Mouse (Mus musculus): ENCODE data around the gene Rit1. TPM values are rescaled to one million over a fixed set of nuclear protein-coding genes. Genes with fewer than 3 reads are reported as not detected.
A peak's percentile ranks its signal among the peaks of the same experiment; 100 is the strongest.
"Not testable (repeated sequence)": the region's sequence is repeated elsewhere in the genome, so short reads cannot be mapped to it uniquely, and the experiment has no call there.

Rit1 gene
- polyA plus RNA-seq, 1 experiment from 2014 or later: 36.3 TPM

- H3K9ac ChIP-seq: no peak overlapping the region
- 85% methylated on average over 6 of the region's 6 CpGs for WGBS (ENCODE audit: insufficient replicate concordance)
- H3K4me3 ChIP-seq (replicated peaks): no peak overlapping the region
- H3K4me2 ChIP-seq: no peak overlapping the region
- no peaks in the 10 kb centered on the region for H3K27me3 ChIP-seq
- no peaks in the 10 kb centered on the region for H3K9me3 ChIP-seq (replicated peaks)
- H3K4me1 ChIP-seq (replicated peaks): no peaks in the 10 kb centered on the region
- H3K36me3 ChIP-seq: peaks cover 95% of the 10 kb centered on the region
- no peak for DNase-seq
- ATAC-seq (ENCODE audit: low read depth): no peak
- H3K27ac ChIP-seq: no peak overlapping the region
These were observed 17.8 kb upstream of the Rit1 start for GRCm38 (mm10) chr3:88698834-88699233.

GRCm38 (mm10) chr3:88700247-88700646 lies 16.4 kb upstream of the Rit1 start:
- no peaks in the 10 kb centered on the region for H3K4me1 ChIP-seq (replicated peaks)
- H3K4me2 ChIP-seq: no peak overlapping the region
- no peak overlapping the region for H3K4me3 ChIP-seq (replicated peaks)
- no peaks in the 10 kb centered on the region for H3K9me3 ChIP-seq (replicated peaks)
- H3K27ac ChIP-seq: no peak overlapping the region
- no peak overlapping the region for H3K9ac ChIP-seq
- H3K36me3 ChIP-seq: peaks cover 94% of the 10 kb centered on the region
- DNase-seq (no peak), ATAC-seq (ENCODE audit: low read depth) (no peak)
- 88% methylated on average over 3 of the region's 3 CpGs for WGBS (ENCODE audit: insufficient replicate concordance)
- no peaks in the 10 kb centered on the region for H3K27me3 ChIP-seq

DNA sequence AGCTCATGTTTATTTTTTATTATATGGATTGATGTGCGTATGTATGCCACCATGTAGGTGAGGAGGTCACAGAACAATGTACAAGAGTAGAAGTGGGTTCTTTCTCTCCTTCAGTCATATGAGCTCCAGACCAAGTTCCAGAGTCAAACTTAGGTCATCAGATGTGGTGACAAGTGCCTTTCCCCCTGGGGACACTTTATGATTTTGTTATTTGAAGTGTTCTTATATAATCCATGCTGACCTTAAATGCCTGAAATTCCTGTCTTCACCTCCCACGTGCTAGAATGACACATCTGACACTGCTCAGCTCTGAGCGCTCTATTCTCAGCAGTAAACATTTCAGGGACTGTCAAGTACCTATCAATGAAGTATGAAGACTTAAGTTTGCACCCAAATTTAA lies 15.4 kb upstream of the Rit1 start:
- no peaks in the 10 kb centered on the region for H3K9me3 ChIP-seq (replicated peaks)
- H3K27me3 ChIP-seq: no peaks in the 10 kb centered on the region
- H3K4me2 ChIP-seq: no peak overlapping the region
- DNase-seq (no peak), ATAC-seq (ENCODE audit: low read depth) (no peak)
- H3K4me1 ChIP-seq (replicated peaks): no peaks in the 10 kb centered on the region
- H3K36me3 ChIP-seq: peaks cover 88% of the 10 kb centered on the region
- no peak overlapping the region for H3K4me3 ChIP-seq (replicated peaks)
- 85% methylated on average over 3 of the region's 3 CpGs for WGBS (ENCODE audit: insufficient replicate concordance)
- no peak overlapping the region for H3K9ac ChIP-seq
- H3K27ac ChIP-seq: no peak overlapping the region

DNA sequence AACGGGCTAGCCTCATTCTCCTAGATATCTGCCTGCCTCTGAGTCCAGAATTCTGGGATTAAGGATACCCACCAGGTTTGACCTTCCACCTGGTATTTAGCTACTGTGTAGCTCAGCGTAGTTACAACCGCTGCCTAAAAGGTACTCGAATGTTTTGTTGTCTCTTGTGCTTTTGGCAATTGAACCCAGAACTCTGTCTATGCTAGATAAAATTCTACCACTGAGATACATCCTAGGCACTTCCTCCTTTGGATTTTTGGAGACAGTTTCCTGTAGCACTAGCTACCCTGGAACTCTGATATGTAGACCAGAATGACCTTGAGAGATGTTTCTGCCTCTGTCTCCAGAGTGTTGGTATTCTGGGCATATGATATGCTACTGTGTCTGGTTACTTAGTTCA lies 2.9 kb upstream of the Rit1 start:
- Histone ChIP-seq H3K9me3 (replicated peaks) (no peaks in the 10 kb centered on the region), H3K36me3 (peaks cover 56% of the 10 kb centered on the region), H3K27ac (no peak overlapping the region), H3K4me1 (replicated peaks) (peaks cover 14% of the 10 kb centered on the region), H3K27me3 (no peaks in the 10 kb centered on the region), H3K4me2 (no peak overlapping the region), H3K9ac (no peak overlapping the region), H3K4me3 (replicated peaks) (no peak overlapping the region)
- WGBS (ENCODE audit: insufficient replicate concordance): 89% methylated on average over 4 of the region's 4 CpGs
- DNase-seq: no peak
- ATAC-seq (ENCODE audit: low read depth): no peak

- H3K4me3 ChIP-seq (replicated peaks): no peak overlapping the region
- H3K27me3 ChIP-seq: no peaks in the 10 kb centered on the region
- H3K4me2 ChIP-seq: no peak overlapping the region
- H3K4me1 ChIP-seq (replicated peaks): peaks cover 24% of the 10 kb centered on the region
- ATAC-seq (ENCODE audit: low read depth) (no peak), DNase-seq (no peak)
- H3K27ac ChIP-seq: no peak overlapping the region
- no peak overlapping the region for H3K9ac ChIP-seq
- H3K36me3 ChIP-seq: peaks cover 56% of the 10 kb centered on the region
- H3K9me3 ChIP-seq (replicated peaks): no peaks in the 10 kb centered on the region
- WGBS (ENCODE audit: insufficient replicate concordance): 73% methylated on average over 2 of the region's 2 CpGs
These were observed 1.9 kb upstream of the Rit1 start for GRCm38 (mm10) chr3:88714725-88715124.

- not testable (repeated sequence) for DNase-seq
These were observed 922 bp upstream of the Rit1 start for GRCm38 (mm10) chr3:88715716-88716115.

GRCm38 (mm10) chr3:88717198-88717798 lies 660 bp downstream of the Rit1 start:
- Histone ChIP-seq H3K4me2 (peak overlapping the region; percentile 86), H3K4me3 (replicated peaks) (peak overlapping the region; percentile 74), H3K36me3 (peaks cover 52% of the 10 kb centered on the region), H3K4me1 (replicated peaks) (peaks cover 25% of the 10 kb centered on the region), H3K9me3 (replicated peaks) (no peaks in the 10 kb centered on the region), H3K9ac (peak overlapping the region; percentile 84), H3K27me3 (no peaks in the 10 kb centered on the region), H3K27ac (peak overlapping the region; percentile 94)
- DNase-seq (peak; percentile 38), ATAC-seq (ENCODE audit: low read depth) (peak; percentile 65)
- WGBS (ENCODE audit: insufficient replicate concordance): 6% methylated on average over 9 of the region's 9 CpGs

More at GRCm38 (mm10) chr3:88715716-88716115, 922 bp upstream of the Rit1 start:
- not testable (repeated sequence) for ATAC-seq (ENCODE audit: low read depth); H3K27me3 ChIP-seq; H3K9me3 ChIP-seq (replicated peaks); H3K27ac ChIP-seq; H3K4me2 ChIP-seq; H3K4me3 ChIP-seq (replicated peaks); H3K9ac ChIP-seq
- Histone ChIP-seq H3K4me1 (replicated peaks) (peaks cover 25% of the 10 kb centered on the region), H3K36me3 (peaks cover 55% of the 10 kb centered on the region)
- 81% methylated on average over 5 of the region's 5 CpGs for WGBS (ENCODE audit: insufficient replicate concordance)

- Histone ChIP-seq H3K36me3 (peaks cover 47% of the 10 kb centered on the region), H3K27ac (peak overlapping the region; percentile 77), H3K9ac (peak overlapping the region; percentile 68), H3K4me1 (replicated peaks) (peaks cover 25% of the 10 kb centered on the region), H3K4me3 (replicated peaks) (peak overlapping the region; percentile 74), H3K9me3 (replicated peaks) (no peaks in the 10 kb centered on the region), H3K4me2 (peak overlapping the region; percentile 86), H3K27me3 (no peaks in the 10 kb centered on the region)
- ATAC-seq (ENCODE audit: low read depth) (peak; percentile 43; the same call in 1 of the 2 replicates), DNase-seq (peak; percentile 17)
- 4% methylated on average over 1 of the region's 1 CpGs for WGBS (ENCODE audit: insufficient replicate concordance)
These were observed 1.2 kb downstream of the Rit1 start for GRCm38 (mm10) chr3:88717831-88718230.

- WGBS (ENCODE audit: insufficient replicate concordance): 78% methylated on average over 2 of the region's 2 CpGs
- H3K9ac ChIP-seq: peak overlapping the region; percentile 68
- peak overlapping the region; percentile 77 for H3K27ac ChIP-seq
- no peaks in the 10 kb centered on the region for H3K9me3 ChIP-seq (replicated peaks)
- peak; percentile 22; the same call in 1 of the 2 replicates for ATAC-seq (ENCODE audit: low read depth)
- no peaks in the 10 kb centered on the region for H3K27me3 ChIP-seq
- no peak for DNase-seq
- peak overlapping the region; percentile 74 for H3K4me3 ChIP-seq (replicated peaks)
- peaks cover 45% of the 10 kb centered on the region for H3K36me3 ChIP-seq
- H3K4me2 ChIP-seq: peak overlapping the region; percentile 86
- H3K4me1 ChIP-seq (replicated peaks): peaks cover 25% of the 10 kb centered on the region
These were observed 2.5 kb downstream of the Rit1 start for GRCm38 (mm10) chr3:88719098-88719497.

- H3K9me3 ChIP-seq (replicated peaks): no peaks in the 10 kb centered on the region
- no peak overlapping the region for H3K4me2 ChIP-seq
- H3K27me3 ChIP-seq: no peaks in the 10 kb centered on the region
- WGBS (ENCODE audit: insufficient replicate concordance): 72% methylated on average over 2 of the region's 2 CpGs
- ATAC-seq (ENCODE audit: low read depth): no peak
- DNase-seq: no peak
- H3K9ac ChIP-seq: no peak overlapping the region
- H3K4me3 ChIP-seq (replicated peaks): no peak overlapping the region
- no peaks in the 10 kb centered on the region for H3K4me1 ChIP-seq (replicated peaks)
- H3K27ac ChIP-seq: no peak overlapping the region
- no peaks in the 10 kb centered on the region for H3K36me3 ChIP-seq
These were observed 19.9 kb downstream of the Rit1 start for GRCm38 (mm10) chr3:88736556-88736955.

DNA sequence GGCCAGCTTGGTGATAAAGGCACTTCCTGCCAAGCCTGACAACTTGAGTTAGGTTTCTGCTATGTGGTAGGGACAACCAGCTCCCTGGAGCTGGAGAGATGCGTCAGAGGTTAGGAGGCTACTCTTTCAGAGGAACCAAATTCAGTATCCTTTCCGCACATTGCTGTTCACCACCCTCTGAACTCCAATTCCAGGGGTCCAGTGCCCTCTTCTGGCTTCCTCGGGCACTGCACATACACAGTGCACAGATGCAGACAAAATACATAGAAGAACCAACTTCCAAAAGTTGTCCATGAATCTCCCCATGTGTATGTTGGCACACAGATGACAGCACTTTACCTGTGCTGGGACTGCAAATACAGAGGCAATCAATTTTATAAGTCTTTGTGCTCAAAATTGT lies 22.0 kb downstream of the Rit1 start:
- DNase-seq (peak; percentile 49), ATAC-seq (ENCODE audit: low read depth) (0 out of 2 replicates have a peak, but pooled peaks have one; percentile 29)
- no peaks in the 10 kb centered on the region for H3K9me3 ChIP-seq (replicated peaks)
- no peaks in the 10 kb centered on the region for H3K36me3 ChIP-seq
- 20% methylated on average over 3 of the region's 3 CpGs for WGBS (ENCODE audit: insufficient replicate concordance)
- no peak overlapping the region for H3K4me3 ChIP-seq (replicated peaks)
- H3K4me1 ChIP-seq (replicated peaks): no peaks in the 10 kb centered on the region
- H3K4me2 ChIP-seq: no peak overlapping the region
- no peaks in the 10 kb centered on the region for H3K27me3 ChIP-seq
- no peak overlapping the region for H3K9ac ChIP-seq
- no peak overlapping the region for H3K27ac ChIP-seq

GRCm38 (mm10) chr3:88740147-88740546 lies 23.5 kb downstream of the Rit1 start:
- no peaks in the 10 kb centered on the region for H3K36me3 ChIP-seq
- H3K4me1 ChIP-seq (replicated peaks): no peaks in the 10 kb centered on the region
- H3K27me3 ChIP-seq: no peaks in the 10 kb centered on the region
- no peaks in the 10 kb centered on the region for H3K9me3 ChIP-seq (replicated peaks)
- WGBS (ENCODE audit: insufficient replicate concordance): 73% methylated on average over 3 of the region's 3 CpGs
- H3K4me2 ChIP-seq: no peak overlapping the region
- no peak overlapping the region for H3K27ac ChIP-seq
- ATAC-seq (ENCODE audit: low read depth): no peak
- no peak for DNase-seq
- no peak overlapping the region for H3K4me3 ChIP-seq (replicated peaks)
- H3K9ac ChIP-seq: no peak overlapping the region
